Mouse (Mus musculus): ENCODE measurements around the gene Rftn1.

DNA sequence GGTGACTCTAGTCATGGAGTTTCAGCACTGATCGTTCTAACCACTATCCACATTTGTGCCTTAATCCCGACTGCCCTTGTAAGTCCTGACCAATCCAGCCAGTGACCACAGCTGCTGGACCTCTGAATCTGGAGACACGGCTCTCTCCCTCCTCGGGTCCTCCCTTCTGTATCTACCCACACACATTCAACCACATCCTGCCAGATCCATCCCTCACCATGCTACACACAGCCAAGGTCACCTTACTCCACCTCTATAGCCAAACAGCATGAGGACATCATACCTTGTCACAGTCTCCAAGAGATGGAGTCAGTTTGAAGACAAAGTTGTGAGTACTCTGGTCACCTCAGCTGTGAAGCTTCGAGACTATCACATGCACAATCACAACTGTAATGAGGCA is 131.1 kb downstream of the Rftn1 start:
- TF ChIP-seq CTCF (IDR thresholded peaks at IDR 0.05; ENCODE audit: insufficient read depth, low read depth, low read length) (no peak), POLR2A (IDR thresholded peaks at IDR 0.05; ENCODE audit: insufficient read depth, low read depth, low read length) (no peak)
